Mouse (Mus musculus): ENCODE data around the gene Gm5795.
"Not testable (repeated sequence)": the region's sequence is repeated elsewhere in the genome, so short reads cannot be mapped to it uniquely, and the experiment has no call there.

The Gm5795 gene

GRCm38 (mm10) chr14:3187955-3188354 is at the start of gene Gm5795:
Gm5795 (plus strand) TSS chr14:3188255.
- not testable (repeated sequence) for DNase-seq (ENCODE audit: low read depth, low spot score)

- DNase-seq (ENCODE audit: low read depth, low spot score) = not testable (repeated sequence)
Measured at GRCm38 (mm10) chr14:3208272-3209152, 20.5 kb downstream of the Gm5795 start, which contains the start of gene D830030K20Rik. D830030K20Rik (plus strand) TSS chr14:3208488.

DNA sequence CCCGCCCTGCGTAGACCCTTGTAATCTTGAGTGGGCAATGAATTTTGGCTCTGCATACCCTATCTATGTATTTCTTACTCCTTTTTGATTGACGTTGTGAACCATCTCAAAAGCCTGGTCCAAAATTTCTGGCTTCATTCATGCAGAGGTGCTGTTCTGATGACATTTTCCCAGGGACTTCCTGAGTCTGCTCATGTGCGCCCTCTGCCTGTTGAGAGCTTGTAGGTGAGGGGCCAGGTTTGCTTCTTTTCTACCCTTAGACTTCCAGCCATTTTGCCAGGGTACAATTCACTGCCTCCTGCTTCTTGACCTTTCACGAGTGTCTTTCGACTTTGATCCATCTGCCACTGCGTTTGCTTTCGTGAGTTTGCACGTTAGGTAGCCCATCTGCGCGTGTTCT is 21.3 kb downstream of the Gm5795 start:
- DNase-seq (ENCODE audit: low read depth, low spot score) = not testable (repeated sequence)
